Mouse (Mus musculus) ovary, postnatal 14 days (tissue): ENCODE results near the gene Mboat2.

Source experiments
- DNase-seq: peaks from one replicate; pipeline ENCODE4 v3.0.0; 2022; ENCODE audit warnings: low spot score

Mboat2 gene

GRCm38 (mm10) chr12:25011733-25012367, 181.2 kb downstream of the Mboat2 start:
- DNase-seq = no peak

GRCm38 (mm10) chr12:25012555-25013540, 182.2 kb downstream of the Mboat2 start:
- DNase-seq = no peak
